Mouse (Mus musculus) cerebellum, adult 2 months (tissue): ENCODE data around the gene Ppm1m. TPM values are rescaled to one million over a fixed set of nuclear protein-coding genes. Genes with fewer than 3 reads are reported as not detected.

Experiments used
- DNase-seq, 2 experiments: peaks; one replicate each; pipeline ENCODE4 v3.0.0; 2021
- H3K27ac ChIP-seq: fragments of 200-500 bp; 2 replicates; pipeline ENCODE4 v1.5.1; 2012; ENCODE audit warnings: low read length, control low read depth, inconsistent platforms; ENCODE audit not compliant: insufficient read depth
- H3K27me3 ChIP-seq: fragments of 200-500 bp; 2 replicates; pipeline ENCODE4 v1.6.1; 2012; ENCODE audit warnings: inconsistent platforms, mild to moderate bottlenecking, low read length, moderate library complexity; ENCODE audit not compliant: control insufficient read depth, insufficient read depth
- H3K4me1 ChIP-seq: fragments of 200-500 bp; 2 replicates; pipeline ENCODE4 v1.6.1; 2011; ENCODE audit warnings: low read length; ENCODE audit not compliant: control insufficient read depth, insufficient read depth
- H3K4me3 ChIP-seq: fragments of 200-500 bp; replicated peaks from 2 replicates; pipeline ENCODE3; 2011; ENCODE audit warnings: mild to moderate bottlenecking, low read depth, low read length, control low read depth; ENCODE audit not compliant: insufficient read depth
- CTCF ChIP-seq: fragments of 200-500 bp; IDR thresholded peaks from 2 replicates; pipeline ENCODE4 v1.5.1; 2011; ENCODE audit warnings: low read depth, mild to moderate bottlenecking, control low read depth, low read length, moderate library complexity, borderline replicate concordance; ENCODE audit not compliant: insufficient read depth
- POLR2A ChIP-seq: fragments of 200-500 bp; IDR thresholded peaks from 2 replicates; pipeline ENCODE4 v1.6.1; 2011; ENCODE audit warnings: low read length, control low read depth, borderline replicate concordance; ENCODE audit not compliant: insufficient read depth
- WGBS: fragments of 180-500 bp; shearing (Covaris S2); methylation state at CpG from one replicate; pipeline ENCODE4 v1.1.7; 2018; 5-methylcytosine and 5-hydroxymethylcytosine counted together
- polyA plus RNA-seq: library from polyadenylated mRNA; depleted of rRNA; stranded (reverse); fragments of >200 nt; gene quantifications from 2 replicates; pipeline ENCODE4 v1.2.3, GENCODE M21; 2012

Ppm1m gene
- polyA plus RNA-seq, 1 experiment, result 38.9 TPM

GRCm38 (mm10) chr9:106193930-106194807 lies 5.4 kb downstream of the Ppm1m start:
- Histone ChIP-seq H3K27ac (peak overlapping the region; percentile 27), H3K4me1 (peaks cover 24% of the 10 kb centered on the region), H3K4me3 (no peak overlapping the region), H3K27me3 (no peaks in the 10 kb centered on the region)
- TF ChIP-seq POLR2A (no peak), CTCF (no peak)
- DNase-seq, result peak; percentile 71 to 82
- 49% methylated on average over 8 of the region's 8 CpGs for WGBS

- no peak overlapping the region for H3K4me3 ChIP-seq
- H3K27me3 ChIP-seq, result no peaks in the 10 kb centered on the region
- TF ChIP-seq CTCF (no peak), POLR2A (no peak)
- H3K27ac ChIP-seq, result no peak overlapping the region; the same call in 1 of the 2 replicates
- DNase-seq, result no peak
- H3K4me1 ChIP-seq, result peaks cover 27% of the 10 kb centered on the region
- 91% methylated on average over 1 of the region's 1 CpGs for WGBS
These were observed 6.5 kb downstream of the Ppm1m start for GRCm38 (mm10) chr9:106192998-106193397.

GRCm38 (mm10) chr9:106192024-106192423 lies 7.5 kb downstream of the Ppm1m start:
- Histone ChIP-seq H3K4me3 (no peak overlapping the region), H3K27me3 (no peaks in the 10 kb centered on the region), H3K27ac (no peak overlapping the region), H3K4me1 (peaks cover 27% of the 10 kb centered on the region)
- DNase-seq, result no peak
- 91% methylated on average over 8 of the region's 8 CpGs for WGBS
- TF ChIP-seq CTCF, result no peak
- TF ChIP-seq POLR2A, result no peak

- H3K27ac ChIP-seq, result no peak overlapping the region
- no peaks in the 10 kb centered on the region for H3K27me3 ChIP-seq
- no peak for TF ChIP-seq CTCF
- no peak for TF ChIP-seq POLR2A
- DNase-seq, result no peak
- no peak overlapping the region for H3K4me3 ChIP-seq
- peaks cover 25% of the 10 kb centered on the region for H3K4me1 ChIP-seq
- 84% methylated on average over 1 of the region's 1 CpGs for WGBS
These were observed 8.2 kb downstream of the Ppm1m start for GRCm38 (mm10) chr9:106191355-106191754.

GRCm38 (mm10) chr9:106183996-106184395 lies 15.6 kb downstream of the Ppm1m start:
- Histone ChIP-seq H3K4me3 (no peak overlapping the region), H3K27ac (no peak overlapping the region), H3K4me1 (peaks cover 9% of the 10 kb centered on the region), H3K27me3 (no peaks in the 10 kb centered on the region)
- no peak for DNase-seq
- 92% methylated on average over 5 of the region's 5 CpGs for WGBS
- TF ChIP-seq POLR2A, result no peak
- no peak for TF ChIP-seq CTCF

GRCm38 (mm10) chr9:106182146-106182545 lies 17.4 kb downstream of the Ppm1m start:
- no peak overlapping the region for H3K4me3 ChIP-seq
- 75% methylated on average over 4 of the region's 4 CpGs for WGBS
- TF ChIP-seq CTCF (no peak), POLR2A (no peak)
- H3K27ac ChIP-seq, result no peak overlapping the region
- H3K4me1 ChIP-seq, result peaks cover 8% of the 10 kb centered on the region
- no peaks in the 10 kb centered on the region for H3K27me3 ChIP-seq
- no peak for DNase-seq

- no peak for DNase-seq
- no peak overlapping the region for H3K27ac ChIP-seq
- TF ChIP-seq POLR2A (no peak), CTCF (no peak)
- H3K4me3 ChIP-seq, result no peak overlapping the region
- H3K27me3 ChIP-seq, result no peaks in the 10 kb centered on the region
- H3K4me1 ChIP-seq, result peaks cover 8% of the 10 kb centered on the region
- WGBS, result 86% methylated on average over 3 of the region's 3 CpGs
These were observed 19.6 kb downstream of the Ppm1m start for GRCm38 (mm10) chr9:106179964-106180363.

GRCm38 (mm10) chr9:106179454-106179853 lies 20.1 kb downstream of the Ppm1m start:
- no peak for DNase-seq
- H3K4me1 ChIP-seq, result peaks cover 12% of the 10 kb centered on the region
- 79% methylated on average over 2 of the region's 2 CpGs for WGBS
- H3K4me3 ChIP-seq, result no peak overlapping the region
- no peaks in the 10 kb centered on the region for H3K27me3 ChIP-seq
- TF ChIP-seq CTCF (no peak), POLR2A (no peak)
- H3K27ac ChIP-seq, result no peak overlapping the region
